Mouse (Mus musculus) forebrain, embryonic 12.5 days (tissue): Measurements from ENCODE around the gene Nap1l1. TPM values are rescaled to one million over a fixed set of nuclear protein-coding genes. Genes with fewer than 3 reads are reported as not detected.
A peak's percentile ranks its signal among the peaks of the same experiment; 100 is the strongest.

Experiments
- ATAC-seq: fragments of 200-750 bp; cut with Nextera tagmentation; 2 replicates; pipeline ENCODE4 v1.8.0; 2017; ENCODE audit warnings: moderate TSS enrichment; ENCODE audit not compliant: low FRiP score
- H3K27ac ChIP-seq: fragments of 300-500 bp; sonication (generic); 2 replicates; pipeline ENCODE4 v1.5.1; 2016; ENCODE audit warnings: mild to moderate bottlenecking
- H3K27me3 ChIP-seq: fragments of 300-500 bp; sonication (generic); 2 replicates; pipeline ENCODE4 v1.6.1; 2016; ENCODE audit warnings: mild to moderate bottlenecking
- H3K36me3 ChIP-seq: fragments of 300-500 bp; sonication (generic); replicated peaks from 2 replicates; pipeline ENCODE4 v1.6.1; 2016; ENCODE audit warnings: mild to moderate bottlenecking
- H3K4me1 ChIP-seq: fragments of 300-500 bp; sonication (generic); 2 replicates; pipeline ENCODE4 v1.6.1; 2016
- H3K4me2 ChIP-seq: fragments of 300-500 bp; sonication (generic); 2 replicates; pipeline ENCODE4 v1.6.1; 2016; ENCODE audit warnings: mild to moderate bottlenecking, moderate library complexity
- H3K4me3 ChIP-seq: fragments of 300-500 bp; sonication (generic); replicated peaks from 2 replicates; pipeline ENCODE4 v1.5.1; 2016; ENCODE audit warnings: mild to moderate bottlenecking
- H3K9ac ChIP-seq: fragments of 300-500 bp; sonication (generic); 2 replicates; pipeline ENCODE4 v1.6.1; 2016; ENCODE audit warnings: mild to moderate bottlenecking
- H3K9me3 ChIP-seq: fragments of 300-500 bp; sonication (generic); 2 replicates; pipeline ENCODE4 v1.6.1; 2016
- WGBS: fragments of 180-500 bp; shearing (Covaris S2); methylation state at CpG from one replicate; pipeline ENCODE4 v1.1.7; 2016; 5-methylcytosine and 5-hydroxymethylcytosine counted together
- polyA plus RNA-seq: library from polyadenylated mRNA; unstranded; fragments of >200 nt; fragmentation: Nextera tagmentation; extraction: Ambion mirVana; gene quantifications from 2 replicates; pipeline ENCODE4 v1.2.1, GENCODE M21; 2016

Nap1l1 gene
- polyA plus RNA-seq, 1 experiment from 2014 or later, result 361 TPM

GRCm38 (mm10) chr10:111459040-111459439 lies 14.0 kb upstream of the Nap1l1 start:
- no peak for ATAC-seq
- Histone ChIP-seq H3K4me3 (no peak overlapping the region), H3K4me1 (peaks cover 21% of the 10 kb centered on the region), H3K27me3 (no peaks in the 10 kb centered on the region; the same call in 1 of the 2 replicates), H3K27ac (0 out of 2 replicates have a peak overlapping the region, but pooled peaks have one; percentile 13), H3K9ac (no peak overlapping the region), H3K9me3 (no peaks in the 10 kb centered on the region), H3K36me3 (no peaks in the 10 kb centered on the region), H3K4me2 (no peak overlapping the region)
- 71% methylated on average over 9 of the region's 9 CpGs for WGBS

GRCm38 (mm10) chr10:111459874-111460273 lies 13.1 kb upstream of the Nap1l1 start:
- no peak overlapping the region for H3K27ac ChIP-seq
- H3K4me2 ChIP-seq, result no peak overlapping the region
- 81% methylated on average over 3 of the region's 3 CpGs for WGBS
- no peaks in the 10 kb centered on the region for H3K27me3 ChIP-seq
- H3K4me3 ChIP-seq, result no peak overlapping the region
- no peak for ATAC-seq
- no peak overlapping the region for H3K9ac ChIP-seq
- H3K36me3 ChIP-seq, result no peaks in the 10 kb centered on the region
- peaks cover 21% of the 10 kb centered on the region for H3K4me1 ChIP-seq
- no peaks in the 10 kb centered on the region for H3K9me3 ChIP-seq

- no peaks in the 10 kb centered on the region for H3K9me3 ChIP-seq
- no peaks in the 10 kb centered on the region for H3K27me3 ChIP-seq
- H3K9ac ChIP-seq, result no peak overlapping the region
- no peaks in the 10 kb centered on the region for H3K36me3 ChIP-seq
- peaks cover 21% of the 10 kb centered on the region for H3K4me1 ChIP-seq
- ATAC-seq, result peak; percentile 53; the same call in 1 of the 2 replicates
- no peak overlapping the region for H3K4me3 ChIP-seq
- WGBS, result 3% methylated on average over 4 of the region's 4 CpGs
- no peak overlapping the region for H3K27ac ChIP-seq
- no peak overlapping the region for H3K4me2 ChIP-seq
Observed at GRCm38 (mm10) chr10:111460381-111460780, 12.6 kb upstream of the Nap1l1 start.

GRCm38 (mm10) chr10:111464833-111465232 lies 8.2 kb upstream of the Nap1l1 start:
- 89% methylated on average over 1 of the region's 1 CpGs for WGBS

GRCm38 (mm10) chr10:111465409-111465808 lies 7.6 kb upstream of the Nap1l1 start:
- Histone ChIP-seq H3K9me3 (no peaks in the 10 kb centered on the region), H3K9ac (no peak overlapping the region), H3K4me2 (no peak overlapping the region), H3K4me3 (no peak overlapping the region), H3K4me1 (peaks cover 5% of the 10 kb centered on the region), H3K36me3 (no peaks in the 10 kb centered on the region), H3K27me3 (no peaks in the 10 kb centered on the region), H3K27ac (no peak overlapping the region)
- ATAC-seq, result no peak
- 55% methylated on average over 2 of the region's 2 CpGs for WGBS

More at GRCm38 (mm10) chr10:111464833-111465232, 8.2 kb upstream of the Nap1l1 start:
- H3K4me1 ChIP-seq, result peaks cover 11% of the 10 kb centered on the region
- no peak overlapping the region for H3K9ac ChIP-seq
- H3K4me2 ChIP-seq, result no peak overlapping the region
- H3K27ac ChIP-seq, result no peak overlapping the region
- no peak for ATAC-seq
- H3K9me3 ChIP-seq, result no peaks in the 10 kb centered on the region
- no peaks in the 10 kb centered on the region for H3K36me3 ChIP-seq
- H3K27me3 ChIP-seq, result no peaks in the 10 kb centered on the region
- H3K4me3 ChIP-seq, result no peak overlapping the region

GRCm38 (mm10) chr10:111471166-111471565 lies 1.9 kb upstream of the Nap1l1 start:
- Histone ChIP-seq H3K36me3 (peaks cover 3% of the 10 kb centered on the region), H3K4me3 (no peak overlapping the region), H3K27ac (no peak overlapping the region), H3K9ac (no peak overlapping the region), H3K4me2 (no peak overlapping the region), H3K27me3 (no peaks in the 10 kb centered on the region), H3K9me3 (no peaks in the 10 kb centered on the region), H3K4me1 (peaks cover 24% of the 10 kb centered on the region)
- WGBS, result 91% methylated on average over 9 of the region's 9 CpGs
- no peak for ATAC-seq

- peak; percentile 74 for ATAC-seq
- peaks cover 3% of the 10 kb centered on the region for H3K36me3 ChIP-seq
- peak overlapping the region; percentile 98 for H3K4me3 ChIP-seq
- H3K4me2 ChIP-seq, result peak overlapping the region; percentile 66
- peaks cover 38% of the 10 kb centered on the region for H3K4me1 ChIP-seq
- H3K9me3 ChIP-seq, result no peaks in the 10 kb centered on the region
- H3K27me3 ChIP-seq, result no peaks in the 10 kb centered on the region
- H3K27ac ChIP-seq, result peak overlapping the region; percentile 99
- WGBS, result under 1% methylated on average over 46 of the region's 58 CpGs
- H3K9ac ChIP-seq, result peak overlapping the region; percentile 98
Observed at GRCm38 (mm10) chr10:111473511-111474371, 718 bp downstream of the Nap1l1 start.

- H3K9ac ChIP-seq, result no peak overlapping the region
- no peak overlapping the region for H3K27ac ChIP-seq
- peak overlapping the region; percentile 29 for H3K4me2 ChIP-seq
- ATAC-seq, result no peak
- H3K4me3 ChIP-seq, result peak overlapping the region; percentile 4; the same call in 1 of the 2 replicates
- H3K27me3 ChIP-seq, result no peaks in the 10 kb centered on the region
- 65% methylated on average over 4 of the region's 4 CpGs for WGBS
- H3K36me3 ChIP-seq, result peaks cover 8% of the 10 kb centered on the region
- H3K9me3 ChIP-seq, result no peaks in the 10 kb centered on the region
- H3K4me1 ChIP-seq, result peaks cover 44% of the 10 kb centered on the region
Observed at GRCm38 (mm10) chr10:111476301-111476700, 3.3 kb downstream of the Nap1l1 start.

GRCm38 (mm10) chr10:111476989-111477510 lies 4.0 kb downstream of the Nap1l1 start:
- peaks cover 15% of the 10 kb centered on the region for H3K36me3 ChIP-seq
- no peak for ATAC-seq
- no peak overlapping the region for H3K4me3 ChIP-seq
- H3K27me3 ChIP-seq, result no peaks in the 10 kb centered on the region
- 86% methylated on average over 6 of the region's 6 CpGs for WGBS
- no peak overlapping the region for H3K4me2 ChIP-seq
- H3K4me1 ChIP-seq, result peaks cover 41% of the 10 kb centered on the region
- no peak overlapping the region for H3K27ac ChIP-seq
- no peaks in the 10 kb centered on the region for H3K9me3 ChIP-seq
- no peak overlapping the region for H3K9ac ChIP-seq

GRCm38 (mm10) chr10:111479599-111479998 lies 6.6 kb downstream of the Nap1l1 start:
- no peak overlapping the region for H3K4me2 ChIP-seq
- ATAC-seq, result no peak
- H3K4me1 ChIP-seq, result peaks cover 33% of the 10 kb centered on the region
- H3K27ac ChIP-seq, result no peak overlapping the region
- H3K9me3 ChIP-seq, result no peaks in the 10 kb centered on the region
- H3K36me3 ChIP-seq, result peaks cover 35% of the 10 kb centered on the region
- no peak overlapping the region for H3K4me3 ChIP-seq
- H3K9ac ChIP-seq, result no peak overlapping the region
- 77% methylated on average over 5 of the region's 5 CpGs for WGBS
- no peaks in the 10 kb centered on the region for H3K27me3 ChIP-seq

- Histone ChIP-seq H3K27me3 (no peaks in the 10 kb centered on the region), H3K36me3 (peaks cover 56% of the 10 kb centered on the region), H3K9me3 (no peaks in the 10 kb centered on the region), H3K4me1 (peaks cover 7% of the 10 kb centered on the region), H3K27ac (no peak overlapping the region), H3K4me3 (no peak overlapping the region), H3K9ac (no peak overlapping the region), H3K4me2 (no peak overlapping the region)
- ATAC-seq, result no peak
- WGBS, result 96% methylated on average over 2 of the region's 2 CpGs
Observed at GRCm38 (mm10) chr10:111482654-111483053, 9.6 kb downstream of the Nap1l1 start.

GRCm38 (mm10) chr10:111484079-111484478 lies 11.1 kb downstream of the Nap1l1 start:
- Histone ChIP-seq H3K4me1 (peaks cover 7% of the 10 kb centered on the region), H3K9me3 (no peaks in the 10 kb centered on the region), H3K4me3 (no peak overlapping the region), H3K27ac (no peak overlapping the region), H3K4me2 (no peak overlapping the region), H3K9ac (no peak overlapping the region), H3K27me3 (no peaks in the 10 kb centered on the region), H3K36me3 (peaks cover 69% of the 10 kb centered on the region)
- 89% methylated on average over 5 of the region's 5 CpGs for WGBS
- no peak for ATAC-seq
